ENCODE assay signal across 24 mouse cellular contexts in the genomic region with DNA sequence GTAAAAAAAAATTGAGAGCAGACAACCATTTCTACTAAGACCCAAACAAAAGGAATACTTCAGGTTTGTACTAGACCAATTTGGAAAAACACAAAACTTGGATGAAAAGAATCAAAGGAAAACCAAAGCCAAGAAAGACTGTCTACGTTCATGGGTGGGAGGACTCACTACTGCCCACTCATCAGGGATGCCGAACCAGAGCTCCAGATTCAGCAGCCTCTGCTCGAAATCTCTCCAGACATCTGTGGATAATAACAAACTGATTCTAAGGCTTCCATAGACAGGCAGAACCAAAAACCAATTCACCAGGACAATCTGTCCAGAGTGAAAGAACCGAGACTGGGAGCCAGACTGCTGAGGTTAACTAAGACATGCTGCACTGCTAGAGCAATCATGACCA. TPM values are rescaled to one million over a fixed set of nuclear protein-coding genes. Genes with fewer than 3 reads are reported as not detected.
DNase-seq lines count a peak whose midpoint lies in the region; ATAC-seq and TF ChIP-seq lines count a peak whose summit lies in the region.
"Had no signal": no experiment of that assay in that cellular context is flagged by ENCODE, and none has a peak within 500 bp of the region (broad histone marks: within the 10 kb centered on the region; RNA-seq: fewer than 3 reads in every experiment).

No protein-coding gene starts in this region.

- H3K4me3 ChIP-seq in hindbrain, embryonic 12.5 days = no peak overlapping the region
- no peak overlapping the region for H3K4me3 ChIP-seq in hindbrain, embryonic 11.5 days (ENCODE audit: low read depth, low read length)
- H3K4me3 ChIP-seq in testis, adult 2 months (ENCODE audit: control insufficient read depth, low read depth, low read length) = peak overlapping the region; percentile 63
- H3K4me3 ChIP-seq: embryonic facial prominence, embryonic 13.5 days; embryonic facial prominence, embryonic 15.5 days; erythroblast, embryonic 14.5 days; forebrain, embryonic 10.5 days; forebrain, embryonic 12.5 days had no signal

- TF ChIP-seq POLR2A in testis, adult 2 months (IDR thresholded peaks at IDR 0.05; ENCODE audit: control insufficient read depth, low read depth, low read length) = no peak

- H3K27me3 ChIP-seq in hindbrain, embryonic 12.5 days = no peaks in the 10 kb centered on the region
- no peaks in the 10 kb centered on the region for H3K27me3 ChIP-seq in hindbrain, embryonic 11.5 days (ENCODE audit: control insufficient read depth, insufficient read depth, low read length)
- no peaks in the 10 kb centered on the region for H3K27me3 ChIP-seq in testis, adult 2 months (ENCODE audit: control insufficient read depth, insufficient read depth, low read length)
- H3K27me3 ChIP-seq: embryonic facial prominence, embryonic 13.5 days; embryonic facial prominence, embryonic 15.5 days; forebrain, embryonic 12.5 days had no signal

- no peak for TF ChIP-seq CTCF in testis, adult 2 months (IDR thresholded peaks at IDR 0.05; ENCODE audit: control insufficient read depth, insufficient read depth, insufficient replicate concordance, low read depth, low read length)

- H3K9ac ChIP-seq in hindbrain, embryonic 12.5 days = no peak overlapping the region
- H3K9ac ChIP-seq in hindbrain, embryonic 11.5 days (ENCODE audit: low read depth, low read length) = no peak overlapping the region
- H3K9ac ChIP-seq: embryonic facial prominence, embryonic 13.5 days; embryonic facial prominence, embryonic 15.5 days; forebrain, embryonic 12.5 days had no signal

- WGBS in hindbrain, embryonic 12.5 days = 84% methylated on average over 4 of the region's 4 CpGs
- 89% methylated on average over 4 of the region's 4 CpGs for WGBS in hindbrain, embryonic 11.5 days

- H3K9me3 ChIP-seq in hindbrain, embryonic 12.5 days (replicated peaks) = no peaks in the 10 kb centered on the region
- H3K9me3 ChIP-seq in hindbrain, embryonic 11.5 days (ENCODE audit: control insufficient read depth, low read length) = no peaks in the 10 kb centered on the region
- H3K9me3 ChIP-seq: embryonic facial prominence, embryonic 13.5 days; embryonic facial prominence, embryonic 15.5 days; forebrain, embryonic 10.5 days; forebrain, embryonic 12.5 days had no signal

- 0 out of 2 replicates have a peak overlapping the region, but pooled peaks have one; percentile 23 for H3K27ac ChIP-seq in hindbrain, embryonic 12.5 days
- no peak overlapping the region for H3K27ac ChIP-seq in hindbrain, embryonic 11.5 days (ENCODE audit: low read depth, low read length)
- no peak overlapping the region for H3K27ac ChIP-seq in testis, adult 2 months (ENCODE audit: control insufficient read depth, insufficient read depth, low read depth, low read length)
- H3K27ac ChIP-seq: embryonic facial prominence, embryonic 13.5 days; embryonic facial prominence, embryonic 15.5 days; forebrain, embryonic 10.5 days had no signal

- ATAC-seq in frontal cortex, adult (ENCODE audit: low TSS enrichment) = peak; percentile 86
- no peak for ATAC-seq in hindbrain, embryonic 12.5 days (ENCODE audit: low FRiP score)
- no peak for ATAC-seq in hindbrain, embryonic 11.5 days (ENCODE audit: low FRiP score)
- ATAC-seq: forebrain, embryonic 14.5 days; forebrain, embryonic 16.5 days had no signal

- 0 out of 2 replicates have a peak, but pooled peaks cover 10% of the 10 kb centered on the region for H3K36me3 ChIP-seq in hindbrain, embryonic 12.5 days
- H3K36me3 ChIP-seq in hindbrain, embryonic 11.5 days (ENCODE audit: control insufficient read depth, insufficient read depth, low read length) = peaks cover 6% of the 10 kb centered on the region; the same call in 1 of the 2 replicates
- H3K36me3 ChIP-seq in testis, adult 2 months (ENCODE audit: control insufficient read depth, insufficient read depth, low read length) = no peaks in the 10 kb centered on the region
- H3K36me3 ChIP-seq: embryonic facial prominence, embryonic 15.5 days had no signal

- no peak for DNase-seq in frontal cortex, adult 2 months (ENCODE audit: extremely low spot score in 1 of 2, low spot score in 1 of 2)
- no peak for DNase-seq in hindbrain, embryonic 11.5 days (ENCODE audit: low spot score)
- no peak for DNase-seq in testis, postnatal 14 days (ENCODE audit: low spot score)
- DNase-seq in cerebellum, postnatal 4 days (ENCODE audit: low spot score in 2 of 2) = no peak
- DNase-seq: adrenal gland, adult 2 months; adrenal gland, postnatal 10 days; adrenal gland, postnatal 25 days; B cell, adult 2 months; cerebellum, adult 11-12 months; cerebellum, adult 2 months; cerebellum, adult 9-10 months; cerebellum, postnatal 10 days; cerebellum, postnatal 25 days; embryo, embryonic 11 days had no signal

- H3K4me2 ChIP-seq in hindbrain, embryonic 12.5 days (replicated peaks) = no peak overlapping the region
- no peak overlapping the region for H3K4me2 ChIP-seq in hindbrain, embryonic 11.5 days (replicated peaks; ENCODE audit: low read depth, low read length)
- H3K4me2 ChIP-seq: embryonic facial prominence, embryonic 13.5 days; embryonic facial prominence, embryonic 15.5 days; forebrain, embryonic 12.5 days had no signal

- peaks cover 47% of the 10 kb centered on the region for H3K4me1 ChIP-seq in hindbrain, embryonic 12.5 days
- H3K4me1 ChIP-seq in hindbrain, embryonic 11.5 days (replicated peaks; ENCODE audit: control insufficient read depth, insufficient read depth, low read length) = peaks cover 12% of the 10 kb centered on the region
- H3K4me1 ChIP-seq in testis, adult 2 months (ENCODE audit: control insufficient read depth, insufficient read depth, low read length) = no peaks in the 10 kb centered on the region

RNA-seq across cellular contexts. Expression of gene Tspan18, which starts 27.4 kb away (rescaled TPM):
- 4.3 TPM in 2 replicates for polyA plus RNA-seq in frontal cortex, adult 2 months (2012; rRNA removed)
- polyA plus RNA-seq in hindbrain, embryonic 12.5 days (2016; fragmentation: Nextera tagmentation; extraction: Ambion mirVana) = 34.2 and 39.0 TPM in 2 replicates
- polyA plus RNA-seq in hindbrain, embryonic 11.5 days (2014; fragmentation: Nextera tagmentation; extraction: Ambion mirVana) = 61.0 and 71.4 TPM in 2 replicates
- polyA plus RNA-seq in testis, adult 2 months (2012; rRNA removed) = 15.8 and 16.0 TPM in 2 replicates
